Mouse (Mus musculus): Measurements from ENCODE around the gene Ggta1.
A peak's percentile ranks its signal among the peaks of the same experiment; 100 is the strongest.

The Ggta1 gene

GRCm38 (mm10) chr2:35490458-35491111 lies 27.6 kb upstream of the Ggta1 start:
- DNase-seq (ENCODE audit: low read depth, low spot score), result no peak

- no peak for DNase-seq (ENCODE audit: low read depth, low spot score)
Observed at GRCm38 (mm10) chr2:35487700-35488099, 24.7 kb upstream of the Ggta1 start.

GRCm38 (mm10) chr2:35486981-35487655 lies 24.1 kb upstream of the Ggta1 start:
- DNase-seq (ENCODE audit: low read depth, low spot score), result no peak

- DNase-seq (ENCODE audit: low read depth, low spot score), result no peak
Observed at GRCm38 (mm10) chr2:35484102-35484501, 21.1 kb upstream of the Ggta1 start.

GRCm38 (mm10) chr2:35483402-35483801 lies 20.4 kb upstream of the Ggta1 start:
- DNase-seq (ENCODE audit: low read depth, low spot score), result no peak

- peak; percentile 39 for DNase-seq (ENCODE audit: low read depth, low spot score)
Observed at GRCm38 (mm10) chr2:35481322-35481990, 18.4 kb upstream of the Ggta1 start.

- no peak for DNase-seq (ENCODE audit: low read depth, low spot score)
Observed at GRCm38 (mm10) chr2:35480073-35480472, 17.0 kb upstream of the Ggta1 start.

GRCm38 (mm10) chr2:35478812-35479122 lies 15.7 kb upstream of the Ggta1 start:
- no peak for DNase-seq (ENCODE audit: low read depth, low spot score)

GRCm38 (mm10) chr2:35477999-35478811 lies 15.2 kb upstream of the Ggta1 start:
- DNase-seq (ENCODE audit: low read depth, low spot score), result no peak

- no peak for DNase-seq (ENCODE audit: low read depth, low spot score)
Observed at GRCm38 (mm10) chr2:35477321-35477720, 14.3 kb upstream of the Ggta1 start.

GRCm38 (mm10) chr2:35474916-35475315 lies 11.9 kb upstream of the Ggta1 start:
- DNase-seq (ENCODE audit: low read depth, low spot score), result no peak

- DNase-seq (ENCODE audit: low read depth, low spot score), result no peak
Observed at GRCm38 (mm10) chr2:35469266-35469665, 6.2 kb upstream of the Ggta1 start.

GRCm38 (mm10) chr2:35468276-35468675 lies 5.2 kb upstream of the Ggta1 start:
- DNase-seq (ENCODE audit: low read depth, low spot score), result no peak

- DNase-seq (ENCODE audit: low read depth, low spot score), result no peak
Observed at GRCm38 (mm10) chr2:35467855-35468254, 4.8 kb upstream of the Ggta1 start.

GRCm38 (mm10) chr2:35465677-35466076 lies 2.6 kb upstream of the Ggta1 start:
- DNase-seq (ENCODE audit: low read depth, low spot score), result no peak

- no peak for DNase-seq (ENCODE audit: low read depth, low spot score)
Observed at GRCm38 (mm10) chr2:35464548-35464947, 1.5 kb upstream of the Ggta1 start.

GRCm38 (mm10) chr2:35464089-35464534 lies 1.1 kb upstream of the Ggta1 start:
- no peak for DNase-seq (ENCODE audit: low read depth, low spot score)

- no peak for DNase-seq (ENCODE audit: low read depth, low spot score)
Observed at GRCm38 (mm10) chr2:35463372-35464088, 499 bp upstream of the Ggta1 start.

GRCm38 (mm10) chr2:35461971-35462787 lies 852 bp downstream of the Ggta1 start:
- no peak for DNase-seq (ENCODE audit: low read depth, low spot score)

- DNase-seq (ENCODE audit: low read depth, low spot score), result no peak
Observed at GRCm38 (mm10) chr2:35461131-35461947, 1.7 kb downstream of the Ggta1 start.

All from brain, embryonic 18.5 days (tissue).